Mouse (Mus musculus): ENCODE data around the gene Gm2431. TPM values are rescaled to one million over a fixed set of nuclear protein-coding genes. Genes with fewer than 3 reads are reported as not detected.

Gm2431 gene
- polyA plus RNA-seq, 1 experiment from 2014 or later = not detected

DNA sequence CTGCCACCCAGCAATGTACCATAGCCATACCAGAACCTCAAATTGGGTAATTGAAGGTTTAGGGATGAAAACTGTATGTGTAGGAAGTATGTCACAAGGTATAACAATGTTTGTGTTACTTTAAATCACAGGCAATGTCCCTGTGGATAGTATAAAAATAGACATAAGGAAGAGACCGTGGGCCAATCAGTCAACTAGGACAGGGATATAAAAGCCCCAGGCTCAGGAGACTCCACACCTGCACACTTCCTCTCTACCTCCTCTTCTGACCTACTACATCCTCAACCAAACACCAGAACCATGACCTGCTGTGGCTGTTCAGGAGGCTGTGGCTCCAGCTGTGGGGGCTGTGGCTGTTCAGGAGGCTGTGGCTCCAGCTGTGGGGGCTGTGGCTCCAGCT, 46.6 kb downstream of the Gm2431 start, which contains the start of gene Gm7579:
Gm7579 (plus strand) TSS at position 301 of the 400 bp plus-strand sequence.
- Histone ChIP-seq H3K36me3 (ENCODE audit: control insufficient read depth, insufficient read depth) (no peaks in the 10 kb centered on the region), H3K27ac (ENCODE audit: low read depth, low read length) (no peak within 1 kb of the TSS), H3K9me3 (ENCODE audit: control insufficient read depth) (no peaks in the 10 kb centered on the region), H3K4me3 (ENCODE audit: low read depth, low read length) (no peak within 1 kb of the TSS), H3K4me2 (replicated peaks; ENCODE audit: low read depth) (no peak within 1 kb of the TSS), H3K9ac (ENCODE audit: low read depth, low read length) (no peak within 1 kb of the TSS), H3K4me1 (replicated peaks; ENCODE audit: control insufficient read depth, insufficient read depth, low read length) (no peaks in the 10 kb centered on the region), H3K27me3 (replicated peaks; ENCODE audit: control insufficient read depth, insufficient read depth, low read length) (no peaks in the 10 kb centered on the region)
- no peak for ATAC-seq
- WGBS = 63% methylated on average over 1 of the region's 1 CpGs
- no peak for TF ChIP-seq CTCF (IDR thresholded peaks at IDR 0.05; ENCODE audit: low read depth)

Other genes starting within 250 kb of the Gm2431 start
- gene Mob2, start 197.3 kb downstream of the Gm2431 start, polyA plus RNA-seq (2015; fragmentation: Nextera tagmentation; extraction: Ambion mirVana) = 49.5 and 54.7 TPM in 2 replicates
- 5.8 and 6.4 TPM in 2 replicates for gene Dusp8, start 162.5 kb downstream of the Gm2431 start, polyA plus RNA-seq (2015; fragmentation: Nextera tagmentation; extraction: Ambion mirVana)
- not detected in 2 replicates for gene Gm45618, start 137.6 kb downstream of the Gm2431 start, polyA plus RNA-seq (2015; fragmentation: Nextera tagmentation; extraction: Ambion mirVana)
- gene Gm39115, start 122.3 kb downstream of the Gm2431 start, polyA plus RNA-seq (2015; fragmentation: Nextera tagmentation; extraction: Ambion mirVana) = not detected in 2 replicates
- not detected in 2 replicates for gene Gm45337, start 113.7 kb downstream of the Gm2431 start, polyA plus RNA-seq (2015; fragmentation: Nextera tagmentation; extraction: Ambion mirVana)
- gene Gm29735, start 101.2 kb downstream of the Gm2431 start, polyA plus RNA-seq (2015; fragmentation: Nextera tagmentation; extraction: Ambion mirVana) = not detected in 2 replicates
- gene Gm4553, start 92.6 kb downstream of the Gm2431 start, polyA plus RNA-seq (2015; fragmentation: Nextera tagmentation; extraction: Ambion mirVana) = not detected in 2 replicates
- gene Krtap5-2, start 82.3 kb downstream of the Gm2431 start, polyA plus RNA-seq (2015; fragmentation: Nextera tagmentation; extraction: Ambion mirVana) = not detected in 2 replicates
- gene Gm10153, start 68.0 kb downstream of the Gm2431 start, polyA plus RNA-seq (2015; fragmentation: Nextera tagmentation; extraction: Ambion mirVana) = not detected in 2 replicates
- not detected in 2 replicates for gene Krtap5-3, start 57.0 kb downstream of the Gm2431 start, polyA plus RNA-seq (2015; fragmentation: Nextera tagmentation; extraction: Ambion mirVana)
- gene Gm7579, start 46.5 kb downstream of the Gm2431 start, polyA plus RNA-seq (2015; fragmentation: Nextera tagmentation; extraction: Ambion mirVana) = not detected in 2 replicates
- not detected in 2 replicates for gene Krtap5-5, start 28.4 kb downstream of the Gm2431 start, polyA plus RNA-seq (2015; fragmentation: Nextera tagmentation; extraction: Ambion mirVana)
- gene Gm40460, start 17.3 kb downstream of the Gm2431 start, polyA plus RNA-seq (2015; fragmentation: Nextera tagmentation; extraction: Ambion mirVana) = not detected in 2 replicates
- not detected in 2 replicates for gene Gm4559, start 16.0 kb upstream of the Gm2431 start, polyA plus RNA-seq (2015; fragmentation: Nextera tagmentation; extraction: Ambion mirVana)
- not detected in 2 replicates for gene Krtap5-1, start 38.8 kb upstream of the Gm2431 start, polyA plus RNA-seq (2015; fragmentation: Nextera tagmentation; extraction: Ambion mirVana)
- gene Krtap5-4, start 45.2 kb upstream of the Gm2431 start, polyA plus RNA-seq (2015; fragmentation: Nextera tagmentation; extraction: Ambion mirVana) = not detected in 2 replicates
- 1.5 and 1.6 TPM in 2 replicates for gene Ifitm10, start 115.4 kb upstream of the Gm2431 start, polyA plus RNA-seq (2015; fragmentation: Nextera tagmentation; extraction: Ambion mirVana)
- not detected in 2 replicates for gene Gm49369, start 124.3 kb upstream of the Gm2431 start, polyA plus RNA-seq (2015; fragmentation: Nextera tagmentation; extraction: Ambion mirVana)
- 479 and 496 TPM in 2 replicates for gene Ctsd, start 129.7 kb upstream of the Gm2431 start, polyA plus RNA-seq (2015; fragmentation: Nextera tagmentation; extraction: Ambion mirVana)
- 0.60 and 1.3 TPM in 2 replicates for gene Syt8, start 176.5 kb upstream of the Gm2431 start, polyA plus RNA-seq (2015; fragmentation: Nextera tagmentation; extraction: Ambion mirVana)
- gene Tnni2, start 183.5 kb upstream of the Gm2431 start, polyA plus RNA-seq (2015; fragmentation: Nextera tagmentation; extraction: Ambion mirVana) = 1.9 and 2.4 TPM in 2 replicates
- gene Lsp1, start 202.5 kb upstream of the Gm2431 start, polyA plus RNA-seq (2015; fragmentation: Nextera tagmentation; extraction: Ambion mirVana) = 55.2 and 61.8 TPM in 2 replicates
- gene Tnnt3, start 240.5 kb upstream of the Gm2431 start, polyA plus RNA-seq (2015; fragmentation: Nextera tagmentation; extraction: Ambion mirVana) = 3.0 TPM in 2 replicates